Mouse (Mus musculus): ENCODE results near the gene Gtf2i. TPM values are rescaled to one million over a fixed set of nuclear protein-coding genes. Genes with fewer than 3 reads are reported as not detected.

The Gtf2i gene
- total RNA-seq, 1 experiment from 2014 or later: 81.7 TPM

- ATAC-seq (replicated peaks in 1 of 2; ENCODE audit: insufficient read depth in 1 of 2, low FRiP score in 2 of 2, low TSS enrichment in 1 of 2, low read depth in 1 of 2, poor library complexity in 2 of 2, severe bottlenecking in 2 of 2): no peak
Measured at GRCm38 (mm10) chr5:134328482-134329001, 14.0 kb upstream of the Gtf2i start.

GRCm38 (mm10) chr5:134325856-134326566 lies 11.5 kb upstream of the Gtf2i start:
- peak in 1 of 2 experiments; percentile 42; a peak in 2 of 4 replicates for ATAC-seq (replicated peaks in 1 of 2; ENCODE audit: insufficient read depth in 1 of 2, low FRiP score in 2 of 2, low TSS enrichment in 1 of 2, low read depth in 1 of 2, poor library complexity in 2 of 2, severe bottlenecking in 2 of 2)

GRCm38 (mm10) chr5:134323869-134324268 lies 9.3 kb upstream of the Gtf2i start:
- no peak for ATAC-seq (replicated peaks in 1 of 2; ENCODE audit: insufficient read depth in 1 of 2, low FRiP score in 2 of 2, low TSS enrichment in 1 of 2, low read depth in 1 of 2, poor library complexity in 2 of 2, severe bottlenecking in 2 of 2)

GRCm38 (mm10) chr5:134323311-134323710 lies 8.8 kb upstream of the Gtf2i start:
- peak in 1 of 2 experiments; percentile 39; a peak in 1 of 4 replicates for ATAC-seq (replicated peaks in 1 of 2; ENCODE audit: insufficient read depth in 1 of 2, low FRiP score in 2 of 2, low TSS enrichment in 1 of 2, low read depth in 1 of 2, poor library complexity in 2 of 2, severe bottlenecking in 2 of 2)

- ATAC-seq (replicated peaks in 1 of 2; ENCODE audit: insufficient read depth in 1 of 2, low FRiP score in 2 of 2, low TSS enrichment in 1 of 2, low read depth in 1 of 2, poor library complexity in 2 of 2, severe bottlenecking in 2 of 2): no peak
Measured at GRCm38 (mm10) chr5:134322355-134322754, 7.8 kb upstream of the Gtf2i start.

GRCm38 (mm10) chr5:134321699-134322098 lies 7.1 kb upstream of the Gtf2i start:
- no peak for ATAC-seq (replicated peaks in 1 of 2; ENCODE audit: insufficient read depth in 1 of 2, low FRiP score in 2 of 2, low TSS enrichment in 1 of 2, low read depth in 1 of 2, poor library complexity in 2 of 2, severe bottlenecking in 2 of 2)

GRCm38 (mm10) chr5:134318903-134319302 lies 4.3 kb upstream of the Gtf2i start:
- no peak for ATAC-seq (replicated peaks in 1 of 2; ENCODE audit: insufficient read depth in 1 of 2, low FRiP score in 2 of 2, low TSS enrichment in 1 of 2, low read depth in 1 of 2, poor library complexity in 2 of 2, severe bottlenecking in 2 of 2)

- ATAC-seq (replicated peaks in 1 of 2; ENCODE audit: insufficient read depth in 1 of 2, low FRiP score in 2 of 2, low TSS enrichment in 1 of 2, low read depth in 1 of 2, poor library complexity in 2 of 2, severe bottlenecking in 2 of 2): no peak
Measured at GRCm38 (mm10) chr5:134316721-134317120, 2.2 kb upstream of the Gtf2i start.

GRCm38 (mm10) chr5:134315623-134316350 lies 1.2 kb upstream of the Gtf2i start:
- no peak for ATAC-seq (replicated peaks in 1 of 2; ENCODE audit: insufficient read depth in 1 of 2, low FRiP score in 2 of 2, low TSS enrichment in 1 of 2, low read depth in 1 of 2, poor library complexity in 2 of 2, severe bottlenecking in 2 of 2)

- peak in 1 of 2 experiments; percentile 4; a peak in 2 of 4 replicates for ATAC-seq (replicated peaks in 1 of 2; ENCODE audit: insufficient read depth in 1 of 2, low FRiP score in 2 of 2, low TSS enrichment in 1 of 2, low read depth in 1 of 2, poor library complexity in 2 of 2, severe bottlenecking in 2 of 2)
Measured at GRCm38 (mm10) chr5:134314068-134314674, 389 bp downstream of the Gtf2i start.

GRCm38 (mm10) chr5:134313451-134314067 lies 1.0 kb downstream of the Gtf2i start:
- peak; percentile 55 to 65 for ATAC-seq (replicated peaks in 1 of 2; ENCODE audit: insufficient read depth in 1 of 2, low FRiP score in 2 of 2, low TSS enrichment in 1 of 2, low read depth in 1 of 2, poor library complexity in 2 of 2, severe bottlenecking in 2 of 2)

GRCm38 (mm10) chr5:134312691-134313450 lies 1.7 kb downstream of the Gtf2i start:
- ATAC-seq (replicated peaks in 1 of 2; ENCODE audit: insufficient read depth in 1 of 2, low FRiP score in 2 of 2, low TSS enrichment in 1 of 2, low read depth in 1 of 2, poor library complexity in 2 of 2, severe bottlenecking in 2 of 2): 0 out of 4 replicates have a peak, but pooled peaks of 1 of the 2 experiments have one; percentile 12

GRCm38 (mm10) chr5:134311894-134312411 lies 2.6 kb downstream of the Gtf2i start:
- ATAC-seq (replicated peaks in 1 of 2; ENCODE audit: insufficient read depth in 1 of 2, low FRiP score in 2 of 2, low TSS enrichment in 1 of 2, low read depth in 1 of 2, poor library complexity in 2 of 2, severe bottlenecking in 2 of 2): no peak

- no peak for ATAC-seq (replicated peaks in 1 of 2; ENCODE audit: insufficient read depth in 1 of 2, low FRiP score in 2 of 2, low TSS enrichment in 1 of 2, low read depth in 1 of 2, poor library complexity in 2 of 2, severe bottlenecking in 2 of 2)
Measured at GRCm38 (mm10) chr5:134310201-134310600, 4.4 kb downstream of the Gtf2i start.

- ATAC-seq (replicated peaks in 1 of 2; ENCODE audit: insufficient read depth in 1 of 2, low FRiP score in 2 of 2, low TSS enrichment in 1 of 2, low read depth in 1 of 2, poor library complexity in 2 of 2, severe bottlenecking in 2 of 2): no peak
Measured at GRCm38 (mm10) chr5:134309345-134309744, 5.2 kb downstream of the Gtf2i start.

- no peak for ATAC-seq (replicated peaks in 1 of 2; ENCODE audit: insufficient read depth in 1 of 2, low FRiP score in 2 of 2, low TSS enrichment in 1 of 2, low read depth in 1 of 2, poor library complexity in 2 of 2, severe bottlenecking in 2 of 2)
Measured at GRCm38 (mm10) chr5:134304639-134305038, 9.9 kb downstream of the Gtf2i start.
